Mouse (Mus musculus) granulocyte monocyte progenitor cell, adult 5-6 weeks (primary cell): Measurements from ENCODE around the gene Akap2. TPM values are rescaled to one million over a fixed set of nuclear protein-coding genes. Genes with fewer than 3 reads are reported as not detected.
A peak's percentile ranks its signal among the peaks of the same experiment; 100 is the strongest.

Experiments
- ATAC-seq: replicated peaks from 2 replicates; pipeline ENCODE4 v1.8.0; 2016; ENCODE audit warnings: mild to moderate bottlenecking, moderate TSS enrichment, inconsistent platforms; ENCODE audit not compliant: poor library complexity, severe bottlenecking
- total RNA-seq, 2 experiments: library from RNA; stranded (forward) in 1 of 2; stranded (reverse) in 1 of 2; fragments of 200-712, 200-1000 nt in 1 of 2; fragments of >200 nt in 1 of 2; fragmentation: Nextera tagmentation in 1 of 2; gene quantifications; 2 replicates each; pipeline ENCODE4 v1.2.3; 2014 to 2017

Gene Akap2
- total RNA-seq, 2 experiments from 2014 or later = not detected

GRCm38 (mm10) chr4:57927464-57928205, 210.2 kb downstream of the Akap2 start:
- no peak for ATAC-seq

GRCm38 (mm10) chr4:57930559-57931170, 213.2 kb downstream of the Akap2 start:
- ATAC-seq = peak; percentile 93

GRCm38 (mm10) chr4:57934181-57934580, 216.7 kb downstream of the Akap2 start:
- no peak for ATAC-seq

- no peak for ATAC-seq
Observed at GRCm38 (mm10) chr4:57937292-57937691, 219.8 kb downstream of the Akap2 start.

- no peak for ATAC-seq
Observed at GRCm38 (mm10) chr4:57940631-57941030, 223.2 kb downstream of the Akap2 start.

- ATAC-seq = no peak
Observed at GRCm38 (mm10) chr4:57942892-57943291, 225.4 kb downstream of the Akap2 start.

Other genes starting within 250 kb of the Akap2 start
- gene Pakap, start 149.5 kb upstream of the Akap2 start, total RNA-seq (2014; fragmentation: Nextera tagmentation) = not detected in 2 replicates
- gene Pakap, start 149.5 kb upstream of the Akap2 start, total RNA-seq (2017) = 0.10 TPM in 1 of 2 replicates, not detected in the other
- not detected in 2 replicates for gene D630039A03Rik, start 198.6 kb downstream of the Akap2 start, total RNA-seq (2014; fragmentation: Nextera tagmentation)
- 0.09 TPM in 1 of 2 replicates, not detected in the other for gene D630039A03Rik, start 198.6 kb downstream of the Akap2 start, total RNA-seq (2017)
- gene Txn1, start 238.8 kb downstream of the Akap2 start, total RNA-seq (2014; fragmentation: Nextera tagmentation) = 404 and 474 TPM in 2 replicates
- gene Txn1, start 238.8 kb downstream of the Akap2 start, total RNA-seq (2017) = 150 and 201 TPM in 2 replicates